Mouse (Mus musculus) MEL (cell line): ENCODE results near the gene Gm20388. TPM values are rescaled to one million over a fixed set of nuclear protein-coding genes. Genes with fewer than 3 reads are reported as not detected.

Source experiments
- DNase-seq: peaks from one replicate; pipeline ENCODE4 v3.0.0; 2011; ENCODE audit warnings: low read depth, low spot score
- H3K27ac ChIP-seq: 2 replicates; pipeline ENCODE4 v1.5.1; 2012; ENCODE audit warnings: low read depth, mild to moderate bottlenecking, control low read depth, low read length, moderate library complexity; ENCODE audit not compliant: control insufficient read depth
- H3K27me3 ChIP-seq, 2 experiments: fragments of 150-350 bp in 1 of 2; sonication (generic) in 1 of 2; 2 replicates each; pipeline ENCODE4 v1.6.1; 2012; ENCODE audit warnings: low read length in 2 of 2, mild to moderate bottlenecking in 2 of 2, improper control_type of control experiment in 1 of 2, moderate library complexity in 1 of 2; ENCODE audit not compliant: insufficient read depth in 2 of 2, control insufficient read depth in 1 of 2
- H3K36me3 ChIP-seq, 2 experiments: 2 replicates each; pipeline ENCODE4 v1.6.1; 2012 to 2014; ENCODE audit warnings: low read length in 2 of 2, improper control_type of control experiment in 1 of 2, inconsistent platforms in 1 of 2, mild to moderate bottlenecking in 1 of 2; ENCODE audit not compliant: insufficient read depth in 2 of 2, control insufficient read depth in 1 of 2
- H3K4me1 ChIP-seq, 2 experiments: fragments of 150-350 bp in 1 of 2; sonication (generic) in 1 of 2; 2 replicates each; pipeline ENCODE4 v1.6.1; 2012; ENCODE audit warnings: low read length in 2 of 2, improper control_type of control experiment in 1 of 2, mild to moderate bottlenecking in 1 of 2; ENCODE audit not compliant: insufficient read depth in 2 of 2, control insufficient read depth in 1 of 2
- H3K4me3 ChIP-seq, 2 experiments: fragments of 150-350 bp in 1 of 2; sonication (generic) in 1 of 2; 2 replicates each; pipeline ENCODE4 v1.5.1; 2012; ENCODE audit warnings: low read depth in 2 of 2, low read length in 2 of 2, mild to moderate bottlenecking in 2 of 2, moderate library complexity in 2 of 2, control low read depth in 1 of 2, improper control_type of control experiment in 1 of 2; ENCODE audit not compliant: control insufficient read depth in 1 of 2, insufficient read depth in 1 of 2
- H3K79me2 ChIP-seq: 2 replicates; pipeline ENCODE4 v1.6.1; 2012; ENCODE audit warnings: mild to moderate bottlenecking, low read length, moderate library complexity; ENCODE audit not compliant: control insufficient read depth, poor library complexity, insufficient read depth
- H3K9ac ChIP-seq: 2 replicates; pipeline ENCODE4 v1.6.1; 2012; ENCODE audit warnings: low read depth, mild to moderate bottlenecking, control low read depth, low read length, moderate library complexity; ENCODE audit not compliant: control insufficient read depth, poor library complexity, severe bottlenecking
- H3K9me3 ChIP-seq: fragments of 150-350 bp; sonication (generic); replicated peaks from 2 replicates; pipeline ENCODE4 v1.6.1; 2012; ENCODE audit warnings: mild to moderate bottlenecking, low read length, improper control_type of control experiment, moderate library complexity; ENCODE audit not compliant: insufficient read depth
- E2F4 ChIP-seq: IDR thresholded peaks from 2 replicates; pipeline ENCODE4 v1.6.1; 2011; ENCODE audit warnings: low read depth, low read length, improper control_type of control experiment, borderline replicate concordance
- EP300 ChIP-seq, 2 experiments: IDR thresholded peaks; 2 replicates each; pipeline ENCODE4 v1.6.1; 2011; ENCODE audit warnings: improper control_type of control experiment in 2 of 2, low read length in 2 of 2, low read depth in 1 of 2, mild to moderate bottlenecking in 1 of 2
- GABPA ChIP-seq: IDR thresholded peaks from 2 replicates; pipeline ENCODE4 v1.6.1; 2012; ENCODE audit warnings: low read depth, mild to moderate bottlenecking, inconsistent platforms, low read length, improper control_type of control experiment, moderate library complexity
- GATA1 ChIP-seq: IDR thresholded peaks from 2 replicates; pipeline ENCODE4 v1.6.1; 2011; ENCODE audit warnings: low read depth, low read length, improper control_type of control experiment
- HCFC1 ChIP-seq: IDR thresholded peaks from 2 replicates; pipeline ENCODE4 v1.6.1; 2012; ENCODE audit warnings: low read depth, mild to moderate bottlenecking, inconsistent platforms, low read length, improper control_type of control experiment, moderate library complexity
- KAT2A ChIP-seq: conservative IDR thresholded peaks from 2 replicates; pipeline ENCODE4 v1.6.1; 2012; ENCODE audit warnings: low read depth, low read length, improper control_type of control experiment, inconsistent platforms
- MAFK ChIP-seq: IDR thresholded peaks from 2 replicates; pipeline ENCODE4 v1.6.1; 2011; ENCODE audit warnings: low read depth, mild to moderate bottlenecking, low read length, improper control_type of control experiment, borderline replicate concordance
- MAX ChIP-seq: IDR thresholded peaks from 2 replicates; pipeline ENCODE4 v1.6.1; 2011; ENCODE audit warnings: low read length, improper control_type of control experiment
- MXI1 ChIP-seq: IDR thresholded peaks from 2 replicates; pipeline ENCODE4 v1.6.1; 2011; ENCODE audit warnings: mild to moderate bottlenecking, low read depth, low read length, improper control_type of control experiment
- MYC ChIP-seq: IDR thresholded peaks from 2 replicates; pipeline ENCODE4 v1.6.1; 2011; ENCODE audit warnings: low read depth, mild to moderate bottlenecking, low read length, improper control_type of control experiment, moderate library complexity
- POLR2A ChIP-seq, 2 experiments: IDR thresholded peaks; 2 replicates each; pipeline ENCODE4 v1.6.1; 2011 to 2012; ENCODE audit warnings: low read length in 2 of 2, mild to moderate bottlenecking in 2 of 2, control low read depth in 1 of 2, improper control_type of control experiment in 1 of 2, low read depth in 1 of 2, moderate library complexity in 1 of 2; ENCODE audit not compliant: control insufficient read depth in 1 of 2, insufficient read depth in 1 of 2, poor library complexity in 1 of 2
- POLR2AphosphoS2 ChIP-seq: IDR thresholded peaks from 2 replicates; pipeline ENCODE4 v1.6.1; 2011; ENCODE audit warnings: low read length, improper control_type of control experiment
- SIN3A ChIP-seq: IDR thresholded peaks from 2 replicates; pipeline ENCODE4 v1.6.1; 2012; ENCODE audit warnings: low read length, improper control_type of control experiment, inconsistent platforms
- TBP ChIP-seq: IDR thresholded peaks from 2 replicates; pipeline ENCODE4 v1.8.0; 2011; ENCODE audit warnings: low read depth, low read length, improper control_type of control experiment
- UBTF ChIP-seq: IDR thresholded peaks from 2 replicates; pipeline ENCODE4 v1.6.1; 2012; ENCODE audit warnings: low read depth, mild to moderate bottlenecking, inconsistent platforms, low read length, improper control_type of control experiment, moderate library complexity, borderline replicate concordance; ENCODE audit not compliant: insufficient read depth
- USF1 ChIP-seq: IDR thresholded peaks from 2 replicates; pipeline ENCODE4 v1.6.1; 2014; ENCODE audit warnings: low read depth, mild to moderate bottlenecking, inconsistent platforms, low read length, improper control_type of control experiment, moderate library complexity
- ZC3H11A ChIP-seq: IDR thresholded peaks from 2 replicates; pipeline ENCODE4 v1.6.1; 2012; ENCODE audit warnings: low read depth, mild to moderate bottlenecking, inconsistent platforms, low read length, improper control_type of control experiment
- ZKSCAN1 ChIP-seq: IDR thresholded peaks from 2 replicates; pipeline ENCODE4 v1.6.1; 2012; ENCODE audit warnings: low read depth, mild to moderate bottlenecking, inconsistent platforms, low read length, improper control_type of control experiment, moderate library complexity
- polyA plus RNA-seq, 2 experiments: library from polyadenylated mRNA; stranded (reverse) in 1 of 2; unstranded in 1 of 2; fragments of >175 nt in 1 of 2; fragments of >200 nt in 1 of 2; gene quantifications; 2 replicates each; pipeline versions ENCODE4 v1.2.1 to v1.2.4; 2012; ENCODE audit warnings: low replicate concordance in 2 of 2, low read depth in 1 of 2; ENCODE audit not compliant: insufficient read length in 2 of 2, insufficient read depth in 1 of 2, missing spikeins in 1 of 2
- total RNA-seq: library from RNA; depleted of rRNA; stranded (reverse); fragments of 300-350 nt; gene quantifications from 2 replicates; pipeline ENCODE4 v1.2.3, GENCODE M21; 2012

Gene Gm20388
- total and polyA plus RNA-seq, 3 experiments, result 11.1 to 17.8 TPM; not detected in 1

DNA sequence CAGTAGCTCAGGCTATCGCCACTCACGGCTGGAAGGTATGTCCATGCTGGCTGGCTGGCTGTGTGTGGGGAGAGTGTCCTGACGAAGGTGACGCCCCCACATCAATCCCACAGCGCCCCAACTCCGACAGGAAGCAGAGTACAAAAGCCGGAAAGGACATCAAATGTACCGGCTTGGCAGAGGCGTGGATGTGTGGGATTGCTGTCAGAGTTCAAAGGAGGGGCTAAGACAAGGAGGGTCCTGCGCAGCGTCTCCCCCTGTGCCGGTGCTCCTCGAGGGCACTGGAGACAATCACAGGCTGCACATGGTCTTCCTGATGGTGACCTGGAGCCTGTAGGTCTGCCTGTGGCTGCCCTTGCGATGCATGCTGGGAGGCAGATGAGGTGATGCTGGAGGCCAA lies 1088.3 kb downstream of the Gm20388 start:
- DNase-seq, result no peak
- no peaks in the 10 kb centered on the region for H3K36me3 ChIP-seq
- no peak overlapping the region for H3K9ac ChIP-seq
- no peaks in the 10 kb centered on the region for H3K27me3 ChIP-seq
- no peak overlapping the region for H3K4me3 ChIP-seq
- no peaks in the 10 kb centered on the region for H3K4me1 ChIP-seq
- H3K9me3 ChIP-seq, result no peaks in the 10 kb centered on the region
- no peaks in the 10 kb centered on the region for H3K79me2 ChIP-seq
- H3K27ac ChIP-seq, result no peak overlapping the region
- no peak for TF ChIP-seq GATA1
- no peak for TF ChIP-seq TBP
- TF ChIP-seq POLR2A (IDR thresholded peaks at IDR 0.05; ENCODE audit: control insufficient read depth in 1 of 2, insufficient read depth in 1 of 2, low read depth in 1 of 2, low read length in 2 of 2, poor library complexity in 1 of 2), result no peak
- TF ChIP-seq POLR2AphosphoS2, result no peak

DNA sequence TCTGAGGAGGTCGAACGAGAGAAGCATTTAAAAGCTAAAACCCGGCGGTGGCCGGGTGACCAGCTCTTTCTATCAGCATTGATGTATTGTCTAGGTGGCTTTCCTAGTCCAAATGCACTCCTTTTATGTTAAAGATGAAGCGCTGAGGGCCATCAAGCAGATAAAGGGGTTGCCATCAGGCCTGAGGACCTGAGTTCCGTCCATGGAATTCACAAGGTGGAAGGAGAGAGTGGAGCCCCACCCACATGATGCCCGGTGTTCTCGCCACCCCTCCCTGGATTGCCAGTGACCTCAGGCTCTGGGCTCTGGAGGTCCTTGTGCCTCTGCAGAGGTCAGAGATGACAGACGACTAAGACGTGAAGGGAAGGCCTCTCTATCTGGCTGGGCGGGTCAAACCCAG lies 1091.3 kb downstream of the Gm20388 start:
- DNase-seq, result no peak
- H3K27me3 ChIP-seq, result no peaks in the 10 kb centered on the region
- TF ChIP-seq MAX (no peak), MXI1 (no peak), SIN3A (no peak), HCFC1 (no peak), MYC (no peak), E2F4 (no peak), UBTF (no peak), KAT2A (no peak), ZC3H11A (no peak), MAFK (no peak), GATA1 (no peak), USF1 (no peak), EP300 (IDR thresholded peaks at IDR 0.05; ENCODE audit: low read depth in 1 of 2, low read length in 2 of 2) (no peak), GABPA (no peak), ZKSCAN1 (no peak)
- H3K9ac ChIP-seq, result no peak overlapping the region
- no peaks in the 10 kb centered on the region for H3K79me2 ChIP-seq
- H3K4me1 ChIP-seq, result no peaks in the 10 kb centered on the region
- H3K27ac ChIP-seq, result no peak overlapping the region
- H3K4me3 ChIP-seq, result no peak overlapping the region
- no peaks in the 10 kb centered on the region for H3K36me3 ChIP-seq
- H3K9me3 ChIP-seq, result no peaks in the 10 kb centered on the region
